Mouse (Mus musculus) midbrain, embryonic 16.5 days (tissue): ENCODE measurements around the gene Mnx1. TPM values are rescaled to one million over a fixed set of nuclear protein-coding genes. Genes with fewer than 3 reads are reported as not detected.
A peak's percentile ranks its signal among the peaks of the same experiment; 100 is the strongest.

ENCODE experiments used
- ATAC-seq: fragments of 200-750 bp; cut with Nextera tagmentation; 2 replicates; pipeline ENCODE4 v1.8.0; 2017; ENCODE audit warnings: moderate TSS enrichment
- H3K27ac ChIP-seq: fragments of 300-500 bp; sonication (generic); 2 replicates; pipeline ENCODE4 v1.5.1; 2014; ENCODE audit warnings: mild to moderate bottlenecking, low read length, mixed read lengths
- H3K27me3 ChIP-seq: fragments of 300-500 bp; sonication (generic); 2 replicates; pipeline ENCODE4 v1.6.1; 2014; ENCODE audit warnings: low read depth, low read length, mixed read lengths; ENCODE audit not compliant: control insufficient read depth, insufficient read depth
- H3K36me3 ChIP-seq: fragments of 300-500 bp; sonication (generic); 2 replicates; pipeline ENCODE4 v1.6.1; 2014; ENCODE audit warnings: mild to moderate bottlenecking, low read length, moderate library complexity, mixed read lengths; ENCODE audit not compliant: control insufficient read depth, insufficient read depth
- H3K4me1 ChIP-seq: fragments of 300-500 bp; sonication (generic); 2 replicates; pipeline ENCODE4 v1.6.1; 2014; ENCODE audit warnings: mild to moderate bottlenecking, low read length, mixed read lengths; ENCODE audit not compliant: control insufficient read depth, insufficient read depth
- H3K4me2 ChIP-seq: fragments of 300-500 bp; sonication (generic); 2 replicates; pipeline ENCODE4 v1.6.1; 2014; ENCODE audit warnings: mild to moderate bottlenecking, low read length, mixed read lengths
- H3K4me3 ChIP-seq: fragments of 300-500 bp; sonication (generic); 2 replicates; pipeline ENCODE4 v1.5.1; 2014; ENCODE audit warnings: low read depth, mild to moderate bottlenecking, low read length, moderate library complexity, mixed read lengths
- H3K9ac ChIP-seq: fragments of 300-500 bp; sonication (generic); 2 replicates; pipeline ENCODE4 v1.6.1; 2014; ENCODE audit warnings: low read depth, low read length, mixed read lengths
- H3K9me3 ChIP-seq: fragments of 300-500 bp; sonication (generic); replicated peaks from 2 replicates; pipeline ENCODE4 v1.6.1; 2014; ENCODE audit warnings: mild to moderate bottlenecking, low read length, mixed read lengths; ENCODE audit not compliant: control insufficient read depth, poor library complexity, severe bottlenecking
- WGBS: fragments of 180-500 bp; shearing (Covaris S2); extraction: QIAGEN DNeasy Blood & Tissue Kit; methylation state at CpG from one replicate; pipeline ENCODE4 v1.1.7; 2014; 5-methylcytosine and 5-hydroxymethylcytosine counted together
- polyA plus RNA-seq: library from polyadenylated mRNA; unstranded; fragments of >200 nt; fragmentation: Nextera tagmentation; extraction: Ambion mirVana; gene quantifications from 2 replicates; pipeline ENCODE4 v1.2.1, GENCODE M21; 2015

Mnx1 gene
- polyA plus RNA-seq, 1 experiment from 2014 or later = not detected

GRCm38 (mm10) chr5:29479198-29479593 is 926 bp upstream of the Mnx1 start:
- no peak overlapping the region for H3K4me3 ChIP-seq
- H3K4me1 ChIP-seq = peaks cover 12% of the 10 kb centered on the region
- WGBS = under 1% methylated on average over 14 of the region's 14 CpGs
- no peaks in the 10 kb centered on the region for H3K36me3 ChIP-seq
- H3K27me3 ChIP-seq = peaks cover 91% of the 10 kb centered on the region
- no peak overlapping the region for H3K4me2 ChIP-seq
- no peaks in the 10 kb centered on the region for H3K9me3 ChIP-seq
- H3K9ac ChIP-seq = no peak overlapping the region
- peak; percentile 55; the same call in 1 of the 2 replicates for ATAC-seq
- no peak overlapping the region for H3K27ac ChIP-seq

DNA sequence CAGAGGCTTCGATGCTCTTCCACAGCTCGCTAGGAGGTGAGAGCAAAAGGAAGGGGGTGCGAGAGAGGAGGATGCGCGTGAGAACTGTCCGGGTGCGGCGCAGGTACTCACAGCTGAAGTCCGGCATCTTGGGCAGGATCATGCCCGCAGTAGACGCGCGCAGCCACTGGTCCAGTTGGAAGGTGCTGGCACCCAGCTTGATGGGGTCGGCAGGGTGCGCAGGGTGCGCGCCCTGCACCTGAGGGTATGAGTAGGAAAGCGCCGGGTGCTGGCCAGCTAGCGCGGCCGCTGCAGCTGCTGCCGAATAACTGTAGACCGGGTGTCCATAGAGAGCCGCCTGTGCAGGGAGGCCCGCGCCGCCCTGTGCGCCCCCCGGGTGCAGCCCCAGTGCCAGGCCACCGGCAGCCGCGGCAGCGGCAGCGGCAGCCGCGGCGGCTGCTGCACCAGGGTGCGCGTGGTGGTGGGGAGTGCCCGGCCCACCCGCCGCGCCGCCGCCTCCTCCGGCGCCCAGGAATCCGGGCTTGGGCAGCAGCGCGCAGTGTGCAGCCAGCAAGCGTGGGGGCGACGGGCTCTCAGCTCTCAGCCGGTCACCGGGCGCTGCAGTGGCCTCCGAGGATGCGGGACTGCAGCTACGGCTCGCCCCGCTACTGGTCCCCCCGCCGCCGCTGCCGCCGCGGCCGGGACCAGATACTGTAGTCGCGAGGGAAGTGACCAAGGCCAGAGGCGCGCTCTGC is 629 bp downstream of the Mnx1 start:
- Histone ChIP-seq H3K4me3 (peak overlapping the region; percentile 24), H3K4me1 (peaks cover 12% of the 10 kb centered on the region), H3K9me3 (no peaks in the 10 kb centered on the region), H3K27me3 (peaks cover 78% of the 10 kb centered on the region), H3K4me2 (peak overlapping the region; percentile 50), H3K9ac (peak overlapping the region; percentile 32; the same call in 1 of the 2 replicates), H3K27ac (no peak overlapping the region), H3K36me3 (no peaks in the 10 kb centered on the region)
- under 1% methylated on average over 66 of the region's 73 CpGs for WGBS
- ATAC-seq = 0 out of 2 replicates have a peak, but pooled peaks have one; percentile 21

- no peaks in the 10 kb centered on the region for H3K9me3 ChIP-seq
- no peak overlapping the region for H3K9ac ChIP-seq
- no peak overlapping the region for H3K27ac ChIP-seq
- peaks cover 66% of the 10 kb centered on the region for H3K27me3 ChIP-seq
- ATAC-seq = no peak
- 7% methylated on average over 1 of the region's 1 CpGs for WGBS
- peaks cover 12% of the 10 kb centered on the region for H3K4me1 ChIP-seq
- no peak overlapping the region for H3K4me3 ChIP-seq
- no peaks in the 10 kb centered on the region for H3K36me3 ChIP-seq
- no peak overlapping the region for H3K4me2 ChIP-seq
These were observed 2.2 kb downstream of the Mnx1 start for GRCm38 (mm10) chr5:29476021-29476420.

DNA sequence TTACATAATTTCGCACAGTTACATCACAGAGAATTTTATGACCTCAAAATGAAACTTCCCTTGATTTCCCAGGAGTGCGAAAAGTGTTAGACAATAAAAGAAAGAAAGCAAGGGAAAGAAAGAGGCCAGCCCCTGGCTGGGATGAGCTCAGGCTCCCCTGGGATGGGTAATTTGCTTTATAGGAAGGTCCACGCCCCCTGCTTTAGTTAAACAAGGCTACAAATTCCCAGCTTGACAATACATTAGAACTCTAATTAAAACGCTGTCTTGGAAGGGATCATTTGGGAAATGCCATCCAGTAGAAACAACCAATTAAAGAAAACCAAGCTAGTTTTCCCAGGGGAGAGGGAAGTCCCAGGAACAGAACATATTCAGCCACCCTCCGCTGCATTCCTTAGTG is 2.7 kb downstream of the Mnx1 start:
- Histone ChIP-seq H3K4me3 (no peak overlapping the region), H3K27me3 (peaks cover 66% of the 10 kb centered on the region), H3K9ac (no peak overlapping the region), H3K36me3 (no peaks in the 10 kb centered on the region), H3K4me2 (no peak overlapping the region), H3K27ac (no peak overlapping the region), H3K9me3 (no peaks in the 10 kb centered on the region), H3K4me1 (peaks cover 12% of the 10 kb centered on the region)
- ATAC-seq = no peak
- WGBS = 2% methylated on average over 5 of the region's 5 CpGs

DNA sequence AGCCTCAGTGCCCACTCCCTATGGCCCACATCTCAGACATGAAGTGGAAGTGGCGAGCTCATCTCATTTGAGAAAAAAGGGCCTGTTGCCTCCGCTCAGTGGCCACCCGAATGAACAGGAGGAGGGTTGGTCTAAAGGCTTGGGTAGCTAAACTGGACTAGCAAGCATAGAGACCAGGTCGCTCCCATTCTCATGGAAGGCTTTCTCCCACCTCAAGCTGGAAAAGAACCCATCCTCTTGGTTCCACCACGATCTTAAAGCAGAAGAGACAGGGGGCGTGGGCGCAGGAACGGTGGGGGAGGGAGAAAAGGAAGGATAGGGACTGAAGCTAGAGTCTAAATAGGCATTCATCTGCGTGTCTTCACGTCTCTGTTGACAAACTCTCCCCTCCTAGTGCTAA is 3.2 kb downstream of the Mnx1 start:
- Histone ChIP-seq H3K36me3 (no peaks in the 10 kb centered on the region), H3K27ac (no peak overlapping the region), H3K4me1 (peaks cover 12% of the 10 kb centered on the region), H3K9ac (no peak overlapping the region), H3K4me3 (no peak overlapping the region), H3K4me2 (no peak overlapping the region), H3K9me3 (no peaks in the 10 kb centered on the region), H3K27me3 (peaks cover 66% of the 10 kb centered on the region)
- no peak for ATAC-seq
- WGBS = 0% methylated on average over 10 of the region's 10 CpGs

GRCm38 (mm10) chr5:29474246-29474960 is 3.9 kb downstream of the Mnx1 start:
- H3K27me3 ChIP-seq = peaks cover 66% of the 10 kb centered on the region
- WGBS = 1% methylated on average over 35 of the region's 35 CpGs
- H3K27ac ChIP-seq = no peak overlapping the region
- ATAC-seq = no peak
- H3K4me1 ChIP-seq = peaks cover 12% of the 10 kb centered on the region
- H3K4me2 ChIP-seq = no peak overlapping the region
- H3K4me3 ChIP-seq = no peak overlapping the region
- no peaks in the 10 kb centered on the region for H3K9me3 ChIP-seq
- H3K36me3 ChIP-seq = no peaks in the 10 kb centered on the region
- no peak overlapping the region for H3K9ac ChIP-seq

DNA sequence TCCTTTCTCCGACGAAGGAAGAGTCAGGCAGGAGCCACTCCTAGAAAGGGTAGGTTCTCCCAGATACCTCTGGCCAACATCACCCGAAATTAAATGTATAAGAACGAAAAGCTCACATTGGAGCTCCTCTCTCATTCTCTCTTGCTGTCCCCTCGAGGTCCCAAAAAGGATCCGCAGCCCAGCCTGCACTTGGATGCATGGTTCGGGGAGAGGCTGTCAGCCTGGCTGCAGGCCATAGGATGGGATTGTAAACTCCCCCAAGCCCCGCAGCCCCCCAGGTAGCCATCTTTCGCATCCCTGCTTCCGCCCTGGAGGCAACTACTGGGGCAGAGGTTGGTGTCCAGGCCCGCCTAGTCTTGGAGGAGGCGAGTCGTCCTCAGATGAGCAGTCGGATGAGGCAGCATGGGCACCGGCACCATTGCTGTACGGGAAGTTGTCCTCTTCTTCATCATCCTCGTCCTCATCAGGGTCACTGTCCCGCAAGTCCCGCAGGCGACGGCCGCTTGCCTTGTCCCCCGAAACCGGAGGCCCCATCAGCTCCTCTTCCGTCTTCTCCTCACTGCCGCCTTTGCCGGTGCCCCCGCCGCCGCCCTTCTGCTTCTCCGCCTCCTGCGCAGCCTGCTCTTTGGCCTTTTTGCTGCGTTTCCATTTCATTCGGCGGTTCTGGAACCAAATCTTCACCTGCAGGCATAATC is 4.6 kb downstream of the Mnx1 start:
- Histone ChIP-seq H3K9me3 (no peaks in the 10 kb centered on the region), H3K9ac (no peak overlapping the region), H3K4me3 (no peak overlapping the region), H3K4me2 (no peak overlapping the region), H3K4me1 (peaks cover 12% of the 10 kb centered on the region), H3K27ac (no peak overlapping the region), H3K27me3 (peaks cover 62% of the 10 kb centered on the region), H3K36me3 (no peaks in the 10 kb centered on the region)
- under 1% methylated on average over 35 of the region's 35 CpGs for WGBS
- no peak for ATAC-seq

GRCm38 (mm10) chr5:29471855-29472665 is 6.2 kb downstream of the Mnx1 start:
- WGBS = 1% methylated on average over 22 of the region's 22 CpGs
- ATAC-seq = no peak
- H3K4me1 ChIP-seq = peaks cover 6% of the 10 kb centered on the region; the same call in 1 of the 2 replicates

More at GRCm38 (mm10) chr5:29471855-29472665, 6.2 kb downstream of the Mnx1 start:
- Histone ChIP-seq H3K36me3 (no peaks in the 10 kb centered on the region), H3K4me2 (no peak overlapping the region), H3K9ac (no peak overlapping the region), H3K27me3 (peaks cover 59% of the 10 kb centered on the region), H3K9me3 (no peaks in the 10 kb centered on the region), H3K4me3 (no peak overlapping the region), H3K27ac (no peak overlapping the region)
